Mouse (Mus musculus) spleen, adult 2 months (tissue): ENCODE data around the gene Pon2. TPM values are rescaled to one million over a fixed set of nuclear protein-coding genes. Genes with fewer than 3 reads are reported as not detected.

Experiments
- DNase-seq, 2 experiments: peaks; one replicate each; pipeline versions ENCODE4 v3.0.0 to v3.0.0-alpha.2; 2012 to 2021; ENCODE audit warnings: low spot score in 2 of 2, low read depth in 1 of 2
- H3K27ac ChIP-seq: fragments of 200-500 bp; 2 replicates; pipeline ENCODE4 v1.5.1; 2012; ENCODE audit warnings: low read length, inconsistent platforms; ENCODE audit not compliant: insufficient read depth
- H3K27me3 ChIP-seq: fragments of 200-500 bp; 2 replicates; pipeline ENCODE4 v1.6.1; 2012; ENCODE audit warnings: mild to moderate bottlenecking, moderate library complexity, low read length, inconsistent platforms; ENCODE audit not compliant: control insufficient read depth, insufficient read depth
- H3K36me3 ChIP-seq: fragments of 200-500 bp; 2 replicates; pipeline ENCODE4 v1.6.1; 2012; ENCODE audit warnings: mild to moderate bottlenecking, low read length, inconsistent platforms; ENCODE audit not compliant: control insufficient read depth, insufficient read depth
- H3K4me1 ChIP-seq: fragments of 200-500 bp; 2 replicates; pipeline ENCODE4 v1.6.1; 2011; ENCODE audit warnings: inconsistent platforms; ENCODE audit not compliant: control insufficient read depth, insufficient read depth, insufficient read length
- H3K4me3 ChIP-seq: fragments of 200-500 bp; 2 replicates; pipeline ENCODE4 v1.5.1; 2011; ENCODE audit warnings: mild to moderate bottlenecking, inconsistent platforms; ENCODE audit not compliant: insufficient read depth, insufficient read length; ENCODE audit errors: extremely low read depth
- CTCF ChIP-seq: fragments of 200-500 bp; IDR thresholded peaks from 2 replicates; pipeline ENCODE4 v1.5.1; 2011; ENCODE audit warnings: mild to moderate bottlenecking, inconsistent platforms; ENCODE audit not compliant: insufficient read depth, insufficient read length, insufficient replicate concordance; ENCODE audit errors: extremely low read depth
- POLR2A ChIP-seq: fragments of 200-500 bp; IDR thresholded peaks from 2 replicates; pipeline ENCODE4 v1.6.1; 2011; ENCODE audit warnings: low read depth, low read length, inconsistent platforms
- WGBS: fragments of 180-500 bp; shearing (Covaris S2); methylation state at CpG from one replicate; pipeline ENCODE4 v1.1.7; 2018; 5-methylcytosine and 5-hydroxymethylcytosine counted together
- polyA plus RNA-seq: library from polyadenylated mRNA; depleted of rRNA; stranded (reverse); fragments of >200 nt; gene quantifications from 2 replicates; pipeline ENCODE4 v1.2.3, GENCODE M21; 2012

The Pon2 gene
- polyA plus RNA-seq, 1 experiment: 9.3 TPM

DNA sequence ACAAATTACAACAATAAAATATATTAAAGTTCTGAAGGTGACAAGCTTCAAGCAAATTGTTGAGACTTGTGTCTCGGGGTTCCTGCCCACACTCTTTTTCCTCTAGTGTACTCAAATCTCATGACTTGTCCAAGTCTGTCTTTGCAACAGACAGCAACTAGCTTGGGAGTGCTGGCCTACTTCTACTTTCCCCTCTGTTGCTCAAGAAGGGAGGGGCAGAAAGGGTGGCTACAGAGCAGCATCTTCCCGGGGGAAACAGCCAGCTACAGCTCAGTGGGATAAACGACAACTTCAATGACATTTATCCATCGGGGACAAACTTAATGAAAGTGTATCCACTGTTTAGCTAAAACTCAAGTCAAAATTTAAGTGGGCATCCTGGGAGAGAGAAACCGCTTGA is 5.4 kb downstream of the Pon2 start:
- DNase-seq: no peak
- Histone ChIP-seq H3K36me3 (peaks cover 8% of the 10 kb centered on the region), H3K27me3 (no peaks in the 10 kb centered on the region), H3K27ac (no peak overlapping the region), H3K4me3 (no peak overlapping the region), H3K4me1 (peaks cover 5% of the 10 kb centered on the region)
- WGBS: 84% methylated on average over 5 of the region's 5 CpGs
- TF ChIP-seq CTCF (no peak), POLR2A (no peak)

DNA sequence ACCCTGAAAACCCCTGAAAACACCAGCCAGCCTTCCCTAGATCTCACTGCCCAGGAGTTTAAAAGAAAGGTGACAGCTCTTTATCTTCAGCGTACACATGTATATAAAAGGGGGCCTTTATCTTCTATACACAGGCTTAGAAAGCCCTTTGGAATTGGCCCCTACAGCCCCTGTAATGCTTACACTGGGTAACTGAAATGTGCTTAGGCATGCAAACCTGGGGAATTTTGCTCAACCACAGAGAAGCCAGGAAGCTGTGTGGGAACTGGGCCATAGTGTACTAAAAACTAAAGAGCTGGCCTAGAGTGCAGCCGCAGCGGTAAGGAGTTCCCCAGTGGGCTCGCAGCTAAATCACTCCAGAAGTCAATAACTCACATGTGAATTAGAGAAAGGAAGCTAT is 6.8 kb downstream of the Pon2 start:
- Histone ChIP-seq H3K27ac (no peak overlapping the region), H3K4me3 (no peak overlapping the region), H3K27me3 (no peaks in the 10 kb centered on the region), H3K36me3 (peaks cover 9% of the 10 kb centered on the region), H3K4me1 (peaks cover 2% of the 10 kb centered on the region)
- DNase-seq: no peak
- TF ChIP-seq CTCF (no peak), POLR2A (no peak)
- WGBS: 70% methylated on average over 4 of the region's 4 CpGs

DNA sequence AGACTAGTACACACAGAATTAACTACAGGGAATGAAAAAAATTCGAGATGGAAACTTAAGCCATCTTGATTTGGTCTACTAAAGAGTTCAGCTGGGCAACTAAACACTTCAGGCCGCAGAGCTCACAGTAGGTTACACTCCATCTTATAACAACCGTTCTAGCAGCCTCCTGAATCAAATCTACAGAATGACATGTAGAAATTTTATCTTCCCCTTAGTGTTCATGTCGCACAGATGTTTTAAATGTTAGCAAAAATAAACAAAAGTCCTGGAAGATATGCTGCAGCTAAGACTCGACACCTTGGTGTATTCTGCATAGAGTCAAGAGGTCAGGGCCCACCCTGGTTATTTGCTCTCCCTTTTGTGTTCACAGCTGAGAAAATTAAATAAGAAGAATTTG is 10.3 kb downstream of the Pon2 start:
- Histone ChIP-seq H3K27me3 (no peaks in the 10 kb centered on the region), H3K36me3 (peaks cover 9% of the 10 kb centered on the region), H3K27ac (no peak overlapping the region; the same call in 1 of the 2 replicates), H3K4me1 (no peaks in the 10 kb centered on the region), H3K4me3 (no peak overlapping the region)
- TF ChIP-seq POLR2A: no peak
- TF ChIP-seq CTCF: no peak
- whole genome bisulfite sequencing: 85% methylated on average over 5 of the region's 5 CpGs
- DNase-seq: no peak

DNA sequence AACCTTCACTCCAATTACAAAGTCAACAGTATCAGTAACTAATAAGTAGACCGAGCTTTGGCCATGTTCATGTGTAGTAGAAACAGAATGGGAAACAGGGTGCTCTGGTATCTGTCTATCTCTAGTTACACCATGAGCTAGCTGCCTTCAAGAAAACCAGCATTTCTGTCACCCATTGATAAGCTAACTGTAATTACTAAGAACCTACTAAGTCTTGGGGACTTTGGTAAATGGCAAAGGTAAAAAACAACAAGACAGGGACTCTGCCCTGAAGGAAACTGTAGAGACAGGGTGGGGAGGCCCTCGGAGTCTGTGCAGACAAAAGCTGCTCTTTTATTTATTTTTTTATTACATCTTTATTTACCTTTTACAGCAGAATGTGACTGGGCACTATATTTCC is 10.9 kb downstream of the Pon2 start:
- TF ChIP-seq CTCF (no peak), POLR2A (no peak)
- no peak overlapping the region for H3K4me3 ChIP-seq

DNA sequence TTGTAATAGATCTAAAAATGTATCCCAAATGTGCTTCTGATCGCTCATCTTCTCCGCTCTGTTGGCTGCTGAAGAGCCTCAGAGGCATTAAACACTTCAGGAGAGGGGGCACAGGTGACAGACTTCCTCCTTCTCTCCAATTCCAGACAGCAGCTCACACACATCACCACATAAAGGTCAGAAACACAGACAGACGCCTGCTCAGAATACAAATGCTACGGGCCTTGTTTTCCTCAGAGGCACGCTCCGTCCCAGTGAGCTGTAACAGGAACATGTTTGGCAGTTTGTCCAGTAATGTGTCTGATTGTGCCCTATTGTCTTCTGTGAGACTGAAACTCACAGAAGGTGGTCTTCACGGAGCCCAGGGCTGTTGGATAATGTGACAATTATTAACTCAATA is 15.8 kb downstream of the Pon2 start:
- Histone ChIP-seq H3K27ac (no peak overlapping the region), H3K4me1 (0 out of 2 replicates have a peak, but pooled peaks cover 2% of the 10 kb centered on the region), H3K36me3 (peaks cover 3% of the 10 kb centered on the region; the same call in 1 of the 2 replicates), H3K4me3 (no peak overlapping the region), H3K27me3 (no peaks in the 10 kb centered on the region)
- WGBS: 76% methylated on average over 7 of the region's 7 CpGs
- DNase-seq: no peak
- TF ChIP-seq POLR2A: no peak
- no peak for TF ChIP-seq CTCF

More for the DNA sequence above, 10.9 kb downstream of the Pon2 start:
- 89% methylated on average over 2 of the region's 2 CpGs for WGBS
- no peak for DNase-seq
- peaks cover 11% of the 10 kb centered on the region for H3K36me3 ChIP-seq
- no peaks in the 10 kb centered on the region for H3K4me1 ChIP-seq
- H3K27ac ChIP-seq: no peak overlapping the region; the same call in 1 of the 2 replicates
- no peaks in the 10 kb centered on the region for H3K27me3 ChIP-seq

DNA sequence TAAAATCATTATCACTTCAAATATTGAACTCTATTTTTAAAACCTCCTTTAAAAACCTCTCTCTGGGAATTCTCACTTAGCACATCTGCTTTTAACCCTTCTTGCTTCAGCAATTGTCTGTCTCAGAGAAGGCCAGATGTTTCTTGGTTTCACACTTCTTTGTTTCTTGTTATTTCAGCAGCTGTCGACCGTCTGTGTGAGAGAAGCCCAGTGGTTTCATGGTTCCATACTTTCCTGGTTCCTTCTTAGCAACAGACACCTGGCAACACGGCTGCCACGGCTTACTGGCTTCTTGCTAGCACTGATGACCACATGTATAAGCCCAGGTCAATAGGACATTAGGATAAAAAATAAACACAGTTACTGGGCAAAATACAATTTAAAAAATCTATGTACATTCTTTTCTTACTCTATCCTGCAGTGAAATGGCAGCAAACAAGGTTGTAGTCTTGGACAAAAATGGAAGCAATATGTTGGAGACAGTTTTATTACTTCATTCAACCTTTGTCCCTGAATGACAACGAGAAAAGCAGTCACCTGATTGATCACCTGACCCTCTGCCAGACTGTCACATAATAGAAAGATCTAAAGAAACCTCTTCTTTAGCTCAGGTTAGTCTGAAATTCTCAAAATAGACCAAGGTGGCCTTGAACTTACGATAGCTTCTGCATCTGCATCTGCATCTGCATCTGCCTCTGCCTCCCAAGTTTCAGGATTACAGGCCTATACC is 17.5 kb downstream of the Pon2 start:
- peaks cover 11% of the 10 kb centered on the region for H3K36me3 ChIP-seq
- DNase-seq: peak in 1 of 2 experiments; percentile 14
- H3K4me1 ChIP-seq: 0 out of 2 replicates have a peak, but pooled peaks cover 2% of the 10 kb centered on the region
- H3K27me3 ChIP-seq: no peaks in the 10 kb centered on the region
- H3K4me3 ChIP-seq: no peak overlapping the region
- no peak overlapping the region for H3K27ac ChIP-seq
- 45% methylated on average over 6 of the region's 6 CpGs for WGBS
- TF ChIP-seq POLR2A: no peak
- TF ChIP-seq CTCF: no peak

DNA sequence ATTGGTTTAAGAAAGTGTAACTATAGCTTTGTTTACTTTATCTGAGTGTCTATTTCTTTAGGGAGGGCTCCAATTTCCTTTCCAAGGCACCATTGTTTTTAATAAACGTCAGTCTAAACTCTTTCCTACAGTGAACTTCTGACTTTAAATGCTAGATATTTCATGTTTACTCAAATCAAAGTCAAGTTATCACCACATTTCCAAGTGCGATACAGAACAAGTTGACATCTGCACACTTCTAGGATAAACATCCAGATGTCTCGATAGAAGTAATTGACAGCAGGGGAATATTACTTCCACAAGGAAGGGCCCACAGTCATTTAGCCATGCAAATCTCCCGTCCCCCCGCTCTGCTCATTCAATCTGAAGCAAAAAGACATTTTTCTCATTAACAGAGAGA is 20.3 kb downstream of the Pon2 start:
- Histone ChIP-seq H3K36me3 (peaks cover 18% of the 10 kb centered on the region), H3K4me3 (no peak overlapping the region), H3K27me3 (no peaks in the 10 kb centered on the region), H3K27ac (no peak overlapping the region), H3K4me1 (0 out of 2 replicates have a peak, but pooled peaks cover 2% of the 10 kb centered on the region)
- DNase-seq: no peak
- no peak for TF ChIP-seq CTCF
- no peak for TF ChIP-seq POLR2A
- 91% methylated on average over 5 of the region's 5 CpGs for WGBS
